Mouse (Mus musculus): ENCODE measurements around the gene Prpf18.

DNA sequence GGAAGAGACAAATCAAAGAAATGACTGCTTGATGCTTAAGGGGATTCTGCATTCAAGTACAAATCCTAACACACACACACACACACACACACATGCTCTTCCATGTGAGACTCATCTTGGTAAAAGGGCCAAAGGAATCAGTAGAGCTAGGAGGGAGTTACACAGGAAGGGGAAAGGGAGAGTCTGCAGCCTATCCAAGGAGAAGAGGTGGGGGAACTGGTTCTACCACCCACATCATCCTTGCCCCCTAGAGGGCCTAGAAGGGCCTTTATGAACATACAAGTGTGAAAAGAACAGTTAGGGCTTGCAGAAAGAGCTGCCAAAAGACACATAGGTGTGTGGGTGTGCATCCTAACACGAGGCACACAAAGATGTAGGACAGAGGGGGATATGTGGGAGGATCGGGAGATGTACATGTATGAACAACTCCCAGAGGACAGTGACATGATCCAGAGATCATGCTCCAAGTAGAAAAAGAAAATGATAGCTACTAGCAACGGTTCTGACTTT lies 58.0 kb downstream of the Prpf18 start:
- no peak for TF ChIP-seq CTCF (IDR thresholded peaks at IDR 0.05; ENCODE audit: extremely low read depth, insufficient read depth, insufficient read length, insufficient replicate concordance)
- TF ChIP-seq POLR2A (IDR thresholded peaks at IDR 0.05; ENCODE audit: low read depth, low read length): no peak
